Mouse (Mus musculus) cortical plate, adult 2 months (tissue): Measurements from ENCODE around the gene Mcm2.

Source experiments
- CTCF ChIP-seq: fragments of 200-500 bp; IDR thresholded peaks from 2 replicates; pipeline ENCODE4 v1.5.1; 2011; ENCODE audit warnings: mild to moderate bottlenecking, control low read depth, low read length; ENCODE audit not compliant: insufficient read depth; ENCODE audit errors: extremely low read depth
- POLR2A ChIP-seq: fragments of 200-500 bp; IDR thresholded peaks from 2 replicates; pipeline ENCODE4 v1.6.1; 2011; ENCODE audit warnings: mild to moderate bottlenecking, low read length, control low read depth; ENCODE audit not compliant: insufficient read depth; ENCODE audit errors: extremely low read depth

- TF ChIP-seq CTCF, result no peak
- no peak for TF ChIP-seq POLR2A
Observed at GRCm38 (mm10) chr6:88854509-88854908, 44.1 kb downstream of the Mcm2 start.
